Mouse (Mus musculus) MEL (cell line): Measurements from ENCODE around the gene Fgf13.

Source experiments
- CTCF ChIP-seq, 3 experiments: IDR thresholded peaks in 2 of 3; conservative IDR thresholded peaks in 1 of 3; 2 replicates each; pipeline ENCODE4 v1.5.1; 2011 to 2012; ENCODE audit warnings: low read length in 3 of 3, low read depth in 2 of 3, mild to moderate bottlenecking in 2 of 3, improper control_type of control experiment in 1 of 3, inconsistent platforms in 1 of 3, mixed read lengths in 1 of 3, moderate library complexity in 1 of 3; ENCODE audit not compliant: control insufficient read depth in 1 of 3, insufficient read depth in 1 of 3, poor library complexity in 1 of 3, severe bottlenecking in 1 of 3
- EP300 ChIP-seq, 2 experiments: IDR thresholded peaks; 2 replicates each; pipeline ENCODE4 v1.6.1; 2011; ENCODE audit warnings: improper control_type of control experiment in 2 of 2, low read length in 2 of 2, low read depth in 1 of 2, mild to moderate bottlenecking in 1 of 2
- GABPA ChIP-seq: IDR thresholded peaks from 2 replicates; pipeline ENCODE4 v1.6.1; 2012; ENCODE audit warnings: low read depth, mild to moderate bottlenecking, inconsistent platforms, low read length, improper control_type of control experiment, moderate library complexity
- GATA1 ChIP-seq: IDR thresholded peaks from 2 replicates; pipeline ENCODE4 v1.6.1; 2011; ENCODE audit warnings: low read depth, low read length, improper control_type of control experiment
- KAT2A ChIP-seq: conservative IDR thresholded peaks from 2 replicates; pipeline ENCODE4 v1.6.1; 2012; ENCODE audit warnings: low read depth, low read length, improper control_type of control experiment, inconsistent platforms
- MAFK ChIP-seq: IDR thresholded peaks from 2 replicates; pipeline ENCODE4 v1.6.1; 2011; ENCODE audit warnings: low read depth, mild to moderate bottlenecking, low read length, improper control_type of control experiment, borderline replicate concordance
- MAX ChIP-seq: IDR thresholded peaks from 2 replicates; pipeline ENCODE4 v1.6.1; 2011; ENCODE audit warnings: low read length, improper control_type of control experiment
- MYB ChIP-seq: IDR thresholded peaks from 2 replicates; pipeline ENCODE4 v1.6.1; 2011; ENCODE audit warnings: mild to moderate bottlenecking, low read depth, low read length, improper control_type of control experiment
- POLR2A ChIP-seq, 2 experiments: IDR thresholded peaks; 2 replicates each; pipeline ENCODE4 v1.6.1; 2011 to 2012; ENCODE audit warnings: low read length in 2 of 2, mild to moderate bottlenecking in 2 of 2, control low read depth in 1 of 2, improper control_type of control experiment in 1 of 2, low read depth in 1 of 2, moderate library complexity in 1 of 2; ENCODE audit not compliant: control insufficient read depth in 1 of 2, insufficient read depth in 1 of 2, poor library complexity in 1 of 2
- POLR2AphosphoS5 ChIP-seq: IDR thresholded peaks from 2 replicates; pipeline ENCODE4 v1.6.1; 2012; ENCODE audit warnings: low read depth, borderline replicate concordance, mild to moderate bottlenecking, inconsistent platforms, low read length, moderate library complexity, mixed read lengths
- RCOR1 ChIP-seq: IDR thresholded peaks from 2 replicates; pipeline ENCODE4 v1.6.1; 2012; ENCODE audit warnings: low read depth, mild to moderate bottlenecking, inconsistent platforms, low read length, improper control_type of control experiment
- SIN3A ChIP-seq: IDR thresholded peaks from 2 replicates; pipeline ENCODE4 v1.6.1; 2012; ENCODE audit warnings: low read length, improper control_type of control experiment, inconsistent platforms
- USF1 ChIP-seq: IDR thresholded peaks from 2 replicates; pipeline ENCODE4 v1.6.1; 2014; ENCODE audit warnings: low read depth, mild to moderate bottlenecking, inconsistent platforms, low read length, improper control_type of control experiment, moderate library complexity
- ZNF384 ChIP-seq: IDR thresholded peaks from 2 replicates; pipeline ENCODE4 v1.6.1; 2012; ENCODE audit warnings: low read depth, mild to moderate bottlenecking, inconsistent platforms, low read length, improper control_type of control experiment

DNA sequence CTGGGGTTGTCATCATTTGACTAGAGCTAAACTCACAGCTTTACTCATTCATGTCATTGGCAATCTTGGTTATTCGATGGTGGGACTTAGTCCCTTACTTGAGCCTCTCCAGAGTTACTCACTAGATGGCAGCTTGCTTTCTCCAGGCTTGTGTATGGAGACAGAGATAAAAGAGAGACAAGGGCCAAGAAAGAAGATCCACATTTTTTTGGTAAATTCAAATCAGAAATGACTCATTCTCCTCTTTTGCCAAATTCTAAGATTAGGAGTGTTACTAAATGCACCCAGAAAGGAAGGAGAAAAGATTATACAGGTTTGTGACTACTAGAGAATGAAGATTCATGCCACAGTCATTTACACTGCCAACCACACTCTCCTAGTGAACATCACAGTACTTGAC lies 532.9 kb downstream of the Fgf13 start:
- TF ChIP-seq RCOR1 (no peak), POLR2A (IDR thresholded peaks at IDR 0.05; ENCODE audit: control insufficient read depth in 1 of 2, insufficient read depth in 1 of 2, low read depth in 1 of 2, low read length in 2 of 2, poor library complexity in 1 of 2) (no peak), USF1 (no peak), SIN3A (no peak), EP300 (IDR thresholded peaks at IDR 0.05; ENCODE audit: low read depth in 1 of 2, low read length in 2 of 2) (no peak), KAT2A (no peak), POLR2AphosphoS5 (no peak), GABPA (no peak), MYB (no peak), GATA1 (no peak), CTCF (IDR thresholded peaks at IDR 0.05 in 2 of 3, conservative IDR thresholded peaks at IDR 0.05 in 1 of 3; ENCODE audit: control insufficient read depth in 1 of 3, insufficient read depth in 1 of 3, low read depth in 2 of 3, low read length in 3 of 3, poor library complexity in 1 of 3, severe bottlenecking in 1 of 3) (no peak), MAX (no peak), ZNF384 (no peak), MAFK (no peak)
